Mouse (Mus musculus) c-Kit-positive CD71-positive TER-119-negative erythroid progenitor cells, embryonic 14.5 days (primary cell): ENCODE results near the gene Atmin.

Source experiments
- DNase-seq: peaks from one replicate; pipeline ENCODE4 v3.0.0-alpha.2; 2013; ENCODE audit warnings: low read depth

Gene Atmin

DNA sequence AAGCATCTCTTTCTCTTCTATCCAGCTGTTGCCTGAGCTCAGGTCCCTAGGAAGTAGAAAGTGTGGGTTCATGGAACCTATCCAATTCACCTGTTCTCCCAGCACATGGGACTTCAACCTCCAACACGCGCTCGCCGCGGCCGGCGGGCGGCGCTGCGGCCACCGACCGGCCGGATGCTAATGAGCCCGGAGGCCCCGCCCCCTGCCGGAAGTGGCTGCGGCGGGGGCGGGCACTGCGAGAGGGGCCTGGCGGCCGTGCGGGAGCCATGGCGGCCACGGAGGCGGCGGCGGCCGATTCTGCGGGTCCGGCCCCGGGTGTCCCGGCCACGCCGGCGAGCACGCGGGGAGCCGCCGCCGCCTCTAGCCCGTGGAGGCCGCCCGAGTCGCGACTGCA lies at the start of gene Atmin:
Gene Atmin (plus strand): TSS at position 233 of the 394 bp plus-strand sequence.
- peak; percentile 78 for DNase-seq

DNA sequence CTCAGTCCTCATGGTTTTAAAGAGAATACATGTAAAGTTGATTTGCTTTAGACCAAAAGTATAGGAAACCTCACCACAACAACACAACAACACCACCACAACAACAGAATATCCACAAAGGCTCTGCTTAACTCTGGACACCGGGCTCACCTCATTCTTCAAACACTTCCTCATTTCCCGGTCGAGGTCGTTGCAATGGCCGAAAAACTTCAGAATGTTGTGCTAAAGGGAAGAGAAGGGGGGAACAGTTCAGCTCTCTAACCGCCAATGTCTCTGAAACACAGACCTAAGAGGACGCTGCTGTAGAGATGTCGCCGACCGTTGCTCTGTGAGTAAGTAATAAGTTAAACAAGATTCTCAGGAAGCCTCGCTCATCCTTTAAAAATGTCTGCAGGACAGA lies 49.3 kb upstream of the Atmin start:
- DNase-seq, result no peak

DNA sequence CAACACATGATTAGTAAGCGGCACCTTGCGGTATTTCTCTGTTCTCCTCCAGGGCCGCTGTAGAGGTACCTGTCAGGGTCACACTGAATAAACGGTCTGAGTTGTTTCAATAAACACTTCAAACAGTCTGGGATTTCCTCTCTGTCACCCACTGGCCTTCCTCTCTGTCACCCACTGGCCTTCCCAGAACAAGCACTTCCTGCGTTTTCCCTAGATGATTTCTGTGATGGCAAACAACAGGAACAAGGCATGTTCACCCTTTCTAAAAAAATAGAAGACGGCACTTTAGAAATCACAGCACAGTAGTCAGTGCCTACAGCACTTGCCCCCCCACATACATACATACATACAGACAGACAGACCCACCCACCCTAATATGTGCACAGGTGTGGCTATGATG lies 47.7 kb upstream of the Atmin start:
- no peak for DNase-seq

DNA sequence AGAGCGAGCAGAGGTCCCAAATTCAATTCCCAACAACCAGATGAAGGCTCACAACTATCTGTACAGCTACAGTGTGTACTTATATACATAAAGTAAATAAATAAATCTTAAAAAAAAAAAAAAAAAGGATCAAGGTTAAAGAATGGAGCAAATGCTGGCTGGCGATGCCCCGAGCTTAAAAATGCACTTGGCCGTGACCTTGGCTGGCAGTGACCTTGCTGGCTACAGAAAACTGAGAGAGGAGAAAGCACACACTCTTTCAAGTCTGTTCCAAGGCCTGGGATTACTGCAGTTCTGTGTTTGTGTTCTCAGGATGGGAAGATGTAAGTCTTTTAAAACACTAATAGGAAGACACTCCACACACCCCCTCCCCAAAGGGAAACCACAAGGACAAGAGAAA lies 38.5 kb upstream of the Atmin start:
- DNase-seq, result no peak

DNA sequence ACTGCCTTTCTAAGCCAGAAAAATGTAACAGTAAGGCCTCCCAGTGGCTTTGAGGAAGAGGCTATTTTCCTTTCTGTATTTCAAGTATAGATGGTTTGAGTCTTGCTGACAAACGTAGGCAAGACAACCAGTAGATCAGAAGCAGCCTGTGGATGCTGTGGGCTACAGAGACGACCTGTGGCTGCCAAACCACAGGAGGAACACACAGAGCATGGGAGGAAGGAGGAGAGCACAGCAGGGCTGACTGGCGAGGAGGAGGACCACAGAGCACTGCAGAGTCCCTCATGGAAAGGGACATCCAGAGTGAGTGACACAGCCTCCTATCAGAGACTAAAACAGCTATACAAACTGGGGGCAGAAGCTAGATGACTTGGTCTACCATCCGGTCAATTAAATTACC lies 37.9 kb upstream of the Atmin start:
- no peak for DNase-seq

DNA sequence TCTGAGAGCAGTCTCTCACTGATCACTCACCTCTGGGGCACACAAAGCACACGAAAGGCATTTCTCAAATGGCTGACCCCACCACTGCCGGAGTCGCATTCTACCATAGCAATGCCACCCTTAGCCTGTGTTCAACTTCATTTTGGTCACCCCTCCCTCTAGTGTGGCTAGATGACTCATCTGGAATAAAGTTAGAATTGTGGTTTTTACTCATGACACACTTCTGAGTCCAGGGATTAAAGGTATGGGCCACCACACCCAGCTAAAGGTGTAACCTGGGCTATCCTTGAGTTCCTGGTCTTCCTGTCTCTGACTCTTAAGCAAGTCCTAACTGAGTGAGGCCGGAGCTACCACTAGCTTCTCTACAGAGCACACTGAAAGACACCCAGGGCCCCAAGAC lies 37.4 kb upstream of the Atmin start:
- DNase-seq, result no peak

DNA sequence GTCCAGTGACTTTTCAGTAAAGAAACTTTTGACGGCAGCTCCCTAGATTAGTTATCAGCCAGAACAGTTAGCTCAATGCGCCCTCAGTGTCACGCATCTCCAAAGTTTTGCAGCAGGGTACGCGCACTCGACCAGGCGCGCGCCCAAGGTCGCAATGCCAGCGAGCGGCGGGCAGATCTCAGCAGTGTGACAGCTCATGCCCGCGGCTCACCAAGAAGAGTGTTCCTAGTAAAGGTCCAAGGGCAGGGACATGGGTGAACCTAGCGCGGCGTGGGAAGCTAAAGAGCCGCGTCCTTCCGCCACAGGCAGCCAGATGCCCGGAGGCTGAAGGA lies 22.2 kb upstream of the Atmin start:
- peak; percentile 53 for DNase-seq

DNA sequence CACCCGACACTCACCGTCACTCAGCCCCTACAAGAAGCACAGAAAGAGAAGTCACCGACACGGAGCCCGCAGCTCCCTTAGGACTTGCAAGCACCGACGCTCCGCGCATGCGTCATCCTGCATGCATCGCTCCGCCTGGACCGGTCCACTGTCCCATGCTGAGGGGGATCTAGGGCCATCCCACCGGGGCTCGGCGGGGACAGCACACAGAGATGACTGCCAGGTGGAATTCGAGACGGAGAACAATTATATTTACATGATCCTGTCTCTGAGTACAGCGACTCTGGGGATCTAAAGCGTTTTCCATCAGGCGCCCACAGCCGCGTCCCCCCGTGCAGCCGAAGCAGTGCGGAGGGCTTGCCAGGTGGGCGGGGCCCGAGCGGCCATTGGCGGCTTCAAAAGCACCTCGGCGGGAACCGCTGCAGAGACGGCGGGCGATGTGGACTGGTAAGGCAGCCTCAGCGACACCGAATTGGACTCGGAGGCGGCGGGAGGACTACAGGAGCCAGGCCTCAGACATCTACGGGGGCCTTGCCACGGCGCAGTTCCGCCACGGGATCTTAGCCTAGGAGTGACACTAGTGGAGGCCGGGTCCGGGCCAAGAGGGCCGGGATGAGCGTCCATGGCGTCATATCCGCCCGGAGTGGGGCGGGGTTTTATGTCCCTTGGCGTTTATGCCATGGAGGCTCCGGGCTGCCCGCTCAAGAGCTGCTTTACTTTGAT lies 21.7 kb upstream of the Atmin start, which contains the start of the genes Cmc2 and Cenpn:
Gene Cmc2 (minus strand): TSS at position 119 of the 723 bp plus-strand sequence.
Gene Cenpn (plus strand): TSS at position 394 of the 723 bp plus-strand sequence.
- DNase-seq, result peak; percentile 94

DNA sequence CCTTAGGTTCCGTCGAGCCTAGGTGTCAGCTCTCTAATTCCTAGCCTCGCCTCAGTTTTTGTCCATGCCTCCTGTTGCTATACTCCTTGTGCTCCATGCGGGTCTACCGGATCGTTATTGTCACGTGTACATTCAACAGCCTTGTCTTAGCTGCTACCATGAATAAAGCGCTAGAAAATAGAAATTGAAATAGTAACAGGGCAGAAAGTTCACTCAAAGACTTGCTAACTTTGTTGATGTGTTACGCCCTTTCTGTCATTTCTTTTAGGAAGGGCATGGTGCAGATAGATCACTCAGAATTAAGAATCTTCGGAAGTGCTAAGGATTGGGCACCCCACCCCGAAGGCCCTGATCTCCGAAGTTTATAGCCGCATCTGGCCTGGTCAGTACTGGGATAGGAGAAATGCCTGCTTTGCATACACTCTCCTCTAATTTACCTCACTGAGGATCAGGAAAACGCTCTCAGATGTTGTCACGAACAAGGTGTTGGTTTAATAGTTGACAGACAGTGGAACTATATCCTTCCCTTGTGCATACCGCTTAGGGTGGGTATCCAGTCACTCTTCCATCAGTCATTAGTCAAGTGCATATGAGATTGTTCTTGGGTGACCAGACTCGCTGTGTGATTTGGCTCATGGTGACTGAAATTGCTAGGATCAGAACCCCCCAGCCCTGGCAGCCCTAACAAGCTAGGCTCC lies 21.0 kb upstream of the Atmin start:
- DNase-seq, result no peak

DNA sequence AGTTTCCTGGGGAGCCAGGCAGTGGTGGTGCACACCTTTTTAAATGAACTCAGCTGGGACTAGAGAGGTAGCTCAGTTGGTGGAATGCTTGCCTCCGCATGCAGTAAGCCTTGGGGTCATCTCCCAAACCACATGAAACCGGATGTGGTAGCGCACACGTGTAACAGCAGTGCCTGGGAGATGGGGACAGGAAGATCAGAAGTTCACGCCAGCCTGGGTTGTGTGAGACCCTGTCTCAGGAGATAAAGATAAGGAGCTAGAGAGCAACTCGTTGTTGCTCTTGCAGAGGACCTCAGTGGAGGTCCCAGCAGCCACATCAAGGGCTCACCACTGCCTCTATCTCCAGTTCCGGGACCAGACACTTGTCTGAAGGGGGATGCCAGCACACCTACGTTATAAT lies 19.7 kb upstream of the Atmin start:
- no peak for DNase-seq

DNA sequence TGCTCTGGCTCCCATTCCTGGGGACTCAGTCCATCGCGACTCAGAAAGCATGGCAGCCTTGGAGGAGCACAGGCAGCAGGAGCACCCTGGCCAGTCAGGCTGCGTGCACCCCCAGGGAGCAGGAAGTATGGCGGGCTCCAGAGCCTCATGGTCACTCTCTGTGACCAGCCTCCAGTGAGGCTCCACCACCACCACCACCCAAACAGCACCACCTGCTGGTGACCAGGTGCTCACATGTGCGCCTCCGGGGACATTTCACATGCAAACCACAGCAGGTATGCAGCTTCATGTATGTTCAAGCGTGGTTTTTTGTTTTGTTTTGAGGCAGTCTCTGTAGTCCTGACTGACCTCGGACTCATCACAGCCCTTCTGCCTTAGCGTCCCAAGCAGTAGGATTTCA lies 15.3 kb upstream of the Atmin start:
- DNase-seq, result no peak

DNA sequence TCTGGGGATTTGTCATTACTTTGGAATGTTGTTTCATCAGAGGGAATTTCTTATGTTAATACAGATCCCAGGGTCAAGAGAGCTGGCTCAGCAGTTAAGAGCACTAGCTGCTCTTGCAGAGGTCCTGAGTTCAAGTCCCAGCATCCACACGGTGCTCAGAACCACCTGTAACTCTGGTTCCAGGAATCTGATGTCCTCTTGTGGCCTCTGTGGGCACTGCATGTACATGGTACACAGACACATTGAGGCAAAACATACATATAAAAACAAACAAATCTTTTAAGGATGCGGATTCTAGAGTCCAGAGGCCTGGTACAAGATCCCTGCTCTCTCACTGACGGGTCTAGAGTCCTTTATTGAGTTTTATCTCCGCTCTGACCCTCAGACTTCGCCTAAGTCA lies 14.6 kb upstream of the Atmin start:
- no peak for DNase-seq

DNA sequence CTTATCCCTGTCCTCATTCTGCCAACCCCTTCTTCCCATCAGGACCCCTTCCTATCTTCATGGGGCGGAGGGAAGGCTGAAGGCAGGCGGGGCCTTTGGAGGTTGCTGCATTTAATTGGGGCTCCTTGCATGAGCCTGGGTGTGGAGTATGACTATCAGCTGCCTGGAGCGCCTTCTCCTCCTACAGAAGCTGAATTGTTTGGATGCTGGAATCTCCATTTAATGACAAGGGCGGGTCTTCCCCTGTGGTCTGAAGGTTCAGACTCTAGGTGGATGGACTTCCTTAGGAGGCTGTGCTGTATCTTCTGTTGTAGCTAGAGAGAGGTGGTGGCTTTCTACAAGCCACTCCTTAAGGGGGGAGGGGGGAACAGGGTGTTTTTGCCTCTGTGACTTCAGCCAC lies 8.2 kb upstream of the Atmin start:
- DNase-seq, result no peak

DNA sequence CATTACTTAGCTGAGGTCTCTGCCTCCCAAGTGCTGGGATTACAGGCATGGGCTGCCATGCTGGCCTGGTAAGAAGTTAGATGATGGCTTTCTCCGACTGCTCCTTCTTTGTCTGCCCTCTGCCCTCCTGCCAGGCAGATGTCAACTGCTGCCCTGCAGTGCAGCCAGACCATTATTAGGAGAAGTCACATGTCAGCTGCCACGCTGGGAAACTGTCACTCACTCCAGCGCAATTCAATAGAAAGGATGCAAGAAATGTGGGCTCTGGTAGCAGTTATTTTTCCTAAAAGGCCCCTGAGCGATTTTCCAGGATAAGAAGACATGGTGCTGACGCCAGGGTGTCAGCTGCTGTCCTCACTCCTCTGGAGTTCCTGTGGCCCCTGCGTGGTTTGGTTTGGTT lies 7.7 kb upstream of the Atmin start:
- DNase-seq, result no peak

DNA sequence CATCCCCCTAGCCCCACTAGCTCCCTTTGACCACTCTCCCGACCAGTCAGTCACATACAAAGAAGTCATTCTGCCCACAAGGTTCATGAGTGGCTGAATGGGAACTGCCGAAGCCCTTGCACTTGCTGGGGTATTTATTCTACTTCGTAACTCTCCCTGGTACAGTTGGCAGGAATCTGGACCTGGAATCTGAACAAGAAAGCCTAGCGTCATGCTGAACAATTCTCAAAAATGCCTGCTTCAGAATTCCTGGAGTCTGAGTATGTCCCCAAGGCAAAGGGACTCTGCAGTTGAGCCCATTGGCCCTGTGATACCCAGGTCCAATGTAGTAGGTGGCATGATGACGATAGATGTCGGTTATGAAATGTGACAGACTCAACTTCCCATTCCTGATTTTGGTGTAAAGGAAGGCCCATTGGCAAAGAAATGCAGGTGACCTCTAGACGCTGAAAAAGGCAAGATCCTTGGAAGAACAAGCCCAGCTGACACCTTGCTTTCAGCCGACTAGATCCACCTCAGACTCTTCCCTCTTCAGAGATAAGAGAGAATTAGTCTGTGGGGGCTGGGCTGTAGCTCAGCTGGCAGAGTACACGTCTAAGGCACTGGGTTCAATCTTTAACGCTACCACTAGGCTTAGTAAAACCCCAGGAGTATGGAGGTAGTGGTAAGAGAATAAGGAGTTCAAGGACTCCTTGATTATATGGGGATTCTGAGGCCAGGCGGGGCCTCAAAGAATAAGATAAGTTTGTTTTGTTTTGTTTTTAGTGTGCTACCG lies 722 bp upstream of the Atmin start:
- DNase-seq, result no peak

DNA sequence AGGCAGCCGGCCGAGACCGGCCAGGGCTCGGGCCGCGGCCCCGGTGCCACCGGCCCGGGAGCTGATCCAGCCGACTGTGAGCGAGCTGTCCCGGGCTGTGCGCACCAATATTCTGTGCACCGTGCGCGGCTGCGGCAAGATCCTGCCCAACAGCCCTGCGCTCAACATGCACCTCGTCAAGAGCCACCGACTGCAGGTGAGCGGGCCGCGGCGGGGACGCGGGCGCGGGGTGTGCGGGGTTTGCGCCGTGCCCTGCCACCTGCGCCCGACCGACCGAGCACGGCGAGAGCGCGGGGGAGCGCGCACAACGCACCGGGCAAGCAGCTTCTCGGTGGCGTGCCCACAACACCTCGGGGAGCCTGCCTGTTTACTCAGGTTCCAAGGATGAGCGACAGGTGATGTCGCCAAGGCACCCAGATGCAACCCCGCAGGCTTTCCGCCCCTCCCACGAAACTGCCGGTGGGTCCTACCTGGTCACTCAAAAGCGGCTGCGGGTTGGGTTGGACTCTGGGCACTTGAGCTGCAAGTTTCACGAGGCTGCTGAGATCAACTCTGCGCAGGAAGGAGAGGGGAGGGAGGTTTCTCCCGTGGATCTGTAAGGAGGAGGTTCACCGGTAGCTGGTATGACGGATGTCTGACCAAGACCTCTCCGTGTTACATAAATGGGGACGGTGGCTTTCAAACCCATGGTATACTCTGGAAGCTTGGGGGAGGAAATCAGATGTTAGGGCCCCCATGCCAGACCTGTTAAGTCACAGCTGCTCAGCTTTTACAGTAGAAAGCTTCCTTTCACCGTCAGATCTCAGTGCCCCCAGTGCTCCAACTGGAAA lies 577 bp downstream of the Atmin start:
- no peak for DNase-seq

DNA sequence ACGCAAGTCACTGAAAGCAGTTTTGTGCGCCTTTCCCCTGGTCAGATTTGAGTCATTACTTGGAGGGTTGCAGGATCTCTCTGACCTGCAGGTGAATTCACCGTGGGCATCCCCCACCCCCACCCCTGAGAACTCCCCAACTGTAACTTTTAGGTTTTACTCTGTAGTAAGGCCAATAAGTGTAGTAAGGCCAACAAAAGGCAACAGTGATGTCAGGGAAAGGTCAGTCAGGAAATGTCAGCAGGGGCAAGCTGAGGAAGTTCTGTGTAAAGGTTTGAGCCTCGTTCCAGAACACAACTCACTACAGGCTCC lies 1.1 kb downstream of the Atmin start:
- no peak for DNase-seq

DNA sequence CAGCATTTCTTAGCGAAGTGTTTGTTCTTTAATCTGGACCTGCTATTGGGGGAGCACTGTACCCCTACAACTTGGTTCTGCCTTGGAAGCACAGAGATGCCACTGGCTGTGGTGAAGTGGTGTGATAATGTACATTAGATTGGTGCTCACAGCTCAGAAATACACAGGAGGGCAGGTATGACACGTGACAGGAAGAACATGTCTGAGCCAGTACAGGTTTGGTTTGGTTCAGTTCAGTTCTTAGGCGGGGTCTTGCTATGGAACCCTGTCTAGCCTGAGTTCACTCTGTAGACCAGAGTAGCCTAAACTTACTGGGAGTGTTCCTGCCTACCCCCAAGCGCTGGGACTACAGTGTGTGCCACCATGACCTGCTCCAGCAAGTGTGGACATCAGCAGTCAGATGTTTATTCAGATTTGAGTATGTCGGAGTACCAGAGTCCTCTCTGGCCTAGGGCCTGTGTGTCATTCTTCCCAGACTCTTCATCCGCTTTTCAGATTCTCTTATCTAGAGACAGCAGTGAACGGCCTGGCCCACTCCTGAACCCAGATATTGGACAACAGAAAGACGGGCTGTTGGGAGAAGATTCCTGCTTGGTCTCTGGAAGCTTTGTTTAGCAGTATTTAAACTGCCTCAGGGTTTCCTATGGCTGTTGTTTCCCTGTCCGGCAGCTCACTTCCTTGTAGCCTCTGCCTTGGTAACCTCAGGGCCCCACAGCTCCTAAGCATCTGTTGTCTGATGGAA lies 2.1 kb downstream of the Atmin start:
- DNase-seq, result peak; percentile 66

DNA sequence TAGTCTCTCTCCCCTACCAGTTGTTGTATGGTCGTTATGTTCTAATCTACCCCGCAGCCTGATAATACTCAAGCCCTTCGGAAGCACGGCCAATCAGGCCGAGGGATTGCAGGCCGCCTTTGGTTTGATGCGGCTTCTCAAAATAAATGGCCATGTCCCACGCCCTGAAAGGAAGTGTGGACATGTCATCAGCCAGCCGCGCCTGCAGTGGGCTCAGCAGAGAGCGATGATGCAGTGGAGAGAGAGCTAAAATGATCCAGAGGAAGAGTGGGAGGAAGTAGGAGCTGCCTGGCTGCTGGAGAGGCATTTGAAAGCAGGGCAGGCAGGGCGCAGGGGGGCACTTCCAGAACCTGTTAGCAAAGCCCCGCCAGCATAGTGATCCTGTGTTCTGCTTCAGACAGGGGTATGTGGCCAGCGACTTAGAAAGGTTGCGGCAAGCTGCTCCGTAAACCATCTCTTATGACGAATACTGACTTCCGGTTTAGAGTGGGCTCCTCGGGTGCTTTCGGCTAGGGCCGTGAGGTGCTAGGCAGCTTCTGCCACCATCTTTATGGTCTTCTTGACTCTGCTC lies 3.2 kb downstream of the Atmin start:
- DNase-seq, result no peak

DNA sequence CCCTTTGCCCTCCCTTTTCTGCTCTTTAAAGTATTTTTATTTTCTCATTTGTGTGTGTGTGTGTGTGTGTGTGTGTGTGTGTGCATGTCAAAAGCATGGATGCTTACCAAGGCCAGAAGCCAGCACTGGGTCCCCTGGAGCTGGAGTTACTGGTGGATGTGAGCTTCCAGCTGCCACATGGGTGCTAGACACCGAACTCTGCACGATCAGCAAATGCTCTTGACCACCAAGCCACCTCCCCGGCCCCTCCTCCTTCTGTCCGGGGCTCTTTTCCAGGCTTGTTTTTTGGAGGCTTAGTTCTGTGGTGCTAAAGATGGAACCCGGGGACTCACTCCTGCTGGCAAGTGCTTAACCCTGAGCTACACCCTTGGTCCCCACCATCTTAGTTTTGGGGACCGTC lies 3.7 kb downstream of the Atmin start:
- no peak for DNase-seq

DNA sequence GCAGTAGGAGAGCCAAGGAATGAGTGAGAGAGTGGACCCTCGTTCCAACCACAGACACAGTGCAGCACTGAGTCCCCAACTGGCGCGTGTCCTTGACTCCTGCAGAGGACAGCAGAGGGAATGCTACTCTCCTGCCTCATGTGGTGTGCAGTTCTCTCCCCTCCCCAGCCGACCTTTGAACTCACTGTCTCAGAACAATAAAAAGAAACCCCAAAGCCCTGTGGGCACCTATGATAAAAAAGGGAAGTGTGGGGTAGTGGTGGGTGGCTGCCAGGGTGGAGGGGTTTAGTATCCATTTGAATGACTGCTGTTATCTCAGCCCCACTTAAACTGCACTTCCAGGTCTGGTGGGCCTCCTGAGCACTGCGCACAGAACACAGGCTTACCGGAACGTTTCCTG lies 4.4 kb downstream of the Atmin start:
- no peak for DNase-seq
